Mouse (Mus musculus): Measurements from ENCODE around the gene Manbal.

GRCm38 (mm10) chr2:157424904-157425642 is 57.7 kb downstream of the Manbal start:
- no peak for TF ChIP-seq CTCF (IDR thresholded peaks at IDR 0.05; ENCODE audit: low read depth)
- no peak for TF ChIP-seq EP300 (IDR thresholded peaks at IDR 0.05; ENCODE audit: low read depth)

Data from liver, embryonic 14.5 days (tissue).